Comparison of ENCODE assay signal across 8 mouse cellular contexts in genomic region chr12:85862514-85862913, GRCm38 (mm10). TPM values are rescaled to one million over a fixed set of nuclear protein-coding genes. Genes with fewer than 3 reads are reported as not detected.
A peak's percentile ranks its signal among the peaks of the same experiment; 100 is the strongest.
DNase-seq lines count a peak whose midpoint lies in the region; ATAC-seq and TF ChIP-seq lines count a peak whose summit lies in the region.

No protein-coding gene starts in this region.

- H3K4me3 ChIP-seq in embryonic facial prominence, embryonic 12.5 days = no peak overlapping the region
- H3K4me3 ChIP-seq in embryonic facial prominence, embryonic 10.5 days = no peak overlapping the region
- no peak overlapping the region for H3K4me3 ChIP-seq in intestine, postnatal 0 days (ENCODE audit: low read depth, low read length)

- H3K9me3 ChIP-seq in embryonic facial prominence, embryonic 12.5 days = no peaks in the 10 kb centered on the region
- H3K9me3 ChIP-seq in embryonic facial prominence, embryonic 10.5 days = no peaks in the 10 kb centered on the region
- no peaks in the 10 kb centered on the region for H3K9me3 ChIP-seq in intestine, postnatal 0 days (ENCODE audit: control insufficient read depth)

- 0 out of 2 replicates have a peak, but pooled peaks cover 8% of the 10 kb centered on the region for H3K4me1 ChIP-seq in embryonic facial prominence, embryonic 12.5 days
- no peaks in the 10 kb centered on the region for H3K4me1 ChIP-seq in embryonic facial prominence, embryonic 10.5 days
- no peaks in the 10 kb centered on the region for H3K4me1 ChIP-seq in intestine, postnatal 0 days (replicated peaks; ENCODE audit: control insufficient read depth, insufficient read depth, low read length)

- 0 out of 2 replicates have a peak overlapping the region, but pooled peaks have one; percentile 7 for H3K27ac ChIP-seq in embryonic facial prominence, embryonic 12.5 days
- no peak overlapping the region; the same call in 1 of the 2 replicates for H3K27ac ChIP-seq in embryonic facial prominence, embryonic 10.5 days (replicated peaks)
- H3K27ac ChIP-seq in intestine, postnatal 0 days (ENCODE audit: low read depth, low read length) = peak overlapping the region; percentile 28; the same call in 1 of the 2 replicates

- no peak overlapping the region for H3K4me2 ChIP-seq in embryonic facial prominence, embryonic 12.5 days (replicated peaks)
- no peak overlapping the region for H3K4me2 ChIP-seq in intestine, postnatal 0 days (replicated peaks; ENCODE audit: low read depth)

- intact Hi-C loops in left cerebral cortex, postnatal 10 days (cut with DNase I) = no loop called here

- TF ChIP-seq CTCF in intestine, postnatal 0 days (IDR thresholded peaks at IDR 0.05; ENCODE audit: low read depth) = no peak

- ATAC-seq in embryonic facial prominence, embryonic 12.5 days (ENCODE audit: insufficient number of reproducible peaks, insufficient read depth, low FRiP score, low TSS enrichment) = no peak
- ATAC-seq in intestine, postnatal 0 days = no peak
- ATAC-seq in megakaryocyte progenitor cell, adult 5-6 weeks (replicated peaks; ENCODE audit: poor library complexity) = no peak

- no peak overlapping the region for H3K9ac ChIP-seq in embryonic facial prominence, embryonic 12.5 days
- no peak overlapping the region for H3K9ac ChIP-seq in intestine, postnatal 0 days (ENCODE audit: low read depth, low read length)

- DNase-seq in embryonic facial prominence, embryonic 10.5 days (ENCODE audit: low spot score) = no peak
- peak; percentile 11 to 28 for DNase-seq in left cerebral cortex, postnatal 10 days (ENCODE audit: extremely low spot score in 1 of 2, low spot score in 2 of 2)
- DNase-seq in left cerebral cortex, adult 8-10 months (ENCODE audit: low spot score in 2 of 2) = no peak
- DNase-seq in adipocyte (ENCODE audit: low spot score) = peak; percentile 28
- DNase-seq in layer of hippocampus, adult 9-10 months (ENCODE audit: low spot score) = no peak

- WGBS in embryonic facial prominence, embryonic 12.5 days = 28% methylated on average over 2 of the region's 2 CpGs
- WGBS in embryonic facial prominence, embryonic 10.5 days = 36% methylated on average over 2 of the region's 2 CpGs
- WGBS in intestine, postnatal 0 days = 41% methylated on average over 2 of the region's 2 CpGs

- no peaks in the 10 kb centered on the region for H3K27me3 ChIP-seq in embryonic facial prominence, embryonic 12.5 days
- H3K27me3 ChIP-seq in embryonic facial prominence, embryonic 10.5 days (replicated peaks; ENCODE audit: low read depth, poor library complexity, severe bottlenecking) = no peaks in the 10 kb centered on the region
- H3K27me3 ChIP-seq in intestine, postnatal 0 days (replicated peaks; ENCODE audit: control insufficient read depth, insufficient read depth, low read length) = no peaks in the 10 kb centered on the region

- H3K36me3 ChIP-seq in embryonic facial prominence, embryonic 12.5 days = no peaks in the 10 kb centered on the region
- peaks cover 12% of the 10 kb centered on the region for H3K36me3 ChIP-seq in embryonic facial prominence, embryonic 10.5 days (replicated peaks)
- peaks cover 13% of the 10 kb centered on the region; the same call in 1 of the 2 replicates for H3K36me3 ChIP-seq in intestine, postnatal 0 days (ENCODE audit: control insufficient read depth, insufficient read depth)

RNA-seq across cellular contexts. Expression of gene Ttll5, which starts 38.1 kb away (rescaled TPM):
- polyA plus RNA-seq in embryonic facial prominence, embryonic 12.5 days (2016; fragmentation: Nextera tagmentation; extraction: Ambion mirVana) = 15.9 and 19.6 TPM in 2 replicates
- 17.0 and 19.5 TPM in 2 replicates for polyA plus RNA-seq in embryonic facial prominence, embryonic 10.5 days (2016; fragmentation: Nextera tagmentation; extraction: Ambion mirVana)
- 10 to 100 TPM; 29.7 to 38.6 TPM for total RNA-seq in left cerebral cortex, postnatal 10 days (2021)
- total RNA-seq in left cerebral cortex, adult 8-10 months (2022) = 10 to 100 TPM; 42.6 to 50.6 (median 49.4) TPM
- polyA plus RNA-seq in intestine, postnatal 0 days (2015; fragmentation: Nextera tagmentation; extraction: Ambion mirVana) = 3.3 and 3.6 TPM in 2 replicates
- total RNA-seq in megakaryocyte progenitor cell, adult 5-6 weeks (2015) = 19.3 and 20.8 TPM in 2 replicates
- total RNA-seq in megakaryocyte progenitor cell, adult 5-6 weeks (2017) = 17.0 and 20.1 TPM in 2 replicates

RNA-seq across cellular contexts. Expression of gene Erg28, which starts 38.2 kb away (rescaled TPM):
- 102 and 109 TPM in 2 replicates for polyA plus RNA-seq in embryonic facial prominence, embryonic 12.5 days (2016; fragmentation: Nextera tagmentation; extraction: Ambion mirVana)
- polyA plus RNA-seq in embryonic facial prominence, embryonic 10.5 days (2016; fragmentation: Nextera tagmentation; extraction: Ambion mirVana) = 102 and 106 TPM in 2 replicates
- 10 to 100 TPM; 60.5 to 65.9 TPM for total RNA-seq in left cerebral cortex, postnatal 10 days (2021)
- 10 to 100 TPM; 53.3 to 60.9 (median 58.4) TPM for total RNA-seq in left cerebral cortex, adult 8-10 months (2022)
- 114 and 116 TPM in 2 replicates for polyA plus RNA-seq in intestine, postnatal 0 days (2015; fragmentation: Nextera tagmentation; extraction: Ambion mirVana)
- total RNA-seq in megakaryocyte progenitor cell, adult 5-6 weeks (2015) = 77.1 and 80.2 TPM in 2 replicates
- total RNA-seq in megakaryocyte progenitor cell, adult 5-6 weeks (2017) = 76.9 and 93.4 TPM in 2 replicates

Comparison
In these comparisons a context has a peak if more than half of its experiments do, and no peak if none do; other contexts are left out.
1. DNase-seq: peak in left cerebral cortex, postnatal 10 days (2 of 2) and adipocyte (single experiment); none in embryonic facial prominence, embryonic 10.5 days (single experiment), left cerebral cortex, adult 8-10 months (0 of 2) and layer of hippocampus, adult 9-10 months (single experiment).